Mouse (Mus musculus) thymus, adult 2 months (tissue): ENCODE results near the gene Ift140.

Source experiments
- CTCF ChIP-seq: fragments of 200-500 bp; IDR thresholded peaks from 2 replicates; pipeline ENCODE4 v1.5.1; 2012; ENCODE audit warnings: mild to moderate bottlenecking, control low read depth, low read length, moderate library complexity, borderline replicate concordance; ENCODE audit not compliant: control insufficient read depth, poor library complexity, insufficient read depth; ENCODE audit errors: extremely low read depth
- POLR2A ChIP-seq: fragments of 200-500 bp; IDR thresholded peaks from 2 replicates; pipeline ENCODE4 v1.6.1; 2012; ENCODE audit warnings: mild to moderate bottlenecking, low read length, control low read depth, moderate library complexity; ENCODE audit not compliant: control insufficient read depth, poor library complexity, insufficient read depth; ENCODE audit errors: extremely low read depth

GRCm38 (mm10) chr17:25089158-25089557, 73.3 kb downstream of the Ift140 start:
- no peak for TF ChIP-seq CTCF
- TF ChIP-seq POLR2A = no peak
